Mouse (Mus musculus): ENCODE measurements around the gene Ncf4. TPM values are rescaled to one million over a fixed set of nuclear protein-coding genes. Genes with fewer than 3 reads are reported as not detected.
"Not testable (repeated sequence)": the region's sequence is repeated elsewhere in the genome, so short reads cannot be mapped to it uniquely, and the experiment has no call there.

Ncf4 gene
- polyA plus RNA-seq, 1 experiment: not detected

- TF ChIP-seq POLR2A (IDR thresholded peaks at IDR 0.05; ENCODE audit: insufficient read depth, low read length) (no peak), CTCF (IDR thresholded peaks at IDR 0.05; ENCODE audit: low read depth, low read length) (no peak), EP300 (IDR thresholded peaks at IDR 0.05; ENCODE audit: insufficient read depth, low read depth, low read length) (no peak)
- Histone ChIP-seq H3K4me1 (ENCODE audit: control insufficient read depth, insufficient read depth, low read length) (no peaks in the 10 kb centered on the region), H3K27ac (ENCODE audit: insufficient read depth, low read length) (no peak overlapping the region), H3K27me3 (ENCODE audit: control insufficient read depth, insufficient read depth, low read length, poor library complexity, severe bottlenecking) (no peaks in the 10 kb centered on the region), H3K4me3 (ENCODE audit: low read depth, low read length) (no peak overlapping the region), H3K36me3 (ENCODE audit: control insufficient read depth, insufficient read depth, low read length, poor library complexity, severe bottlenecking) (no peaks in the 10 kb centered on the region), H3K9ac (ENCODE audit: low read depth, poor library complexity, severe bottlenecking) (no peak overlapping the region), H3K9me3 (replicated peaks; ENCODE audit: control insufficient read depth, insufficient read depth, low read length, poor library complexity, severe bottlenecking) (no peaks in the 10 kb centered on the region)
These were observed 1.8 kb downstream of the Ncf4 start for GRCm38 (mm10) chr15:78246143-78247116.

- H3K36me3 ChIP-seq (ENCODE audit: control insufficient read depth, insufficient read depth, low read length, poor library complexity, severe bottlenecking): no peaks in the 10 kb centered on the region
- TF ChIP-seq POLR2A (IDR thresholded peaks at IDR 0.05; ENCODE audit: insufficient read depth, low read length) (no peak), EP300 (IDR thresholded peaks at IDR 0.05; ENCODE audit: insufficient read depth, low read depth, low read length) (no peak), CTCF (IDR thresholded peaks at IDR 0.05; ENCODE audit: low read depth, low read length) (no peak)
- no peak overlapping the region for H3K9ac ChIP-seq (ENCODE audit: low read depth, poor library complexity, severe bottlenecking)
- no peaks in the 10 kb centered on the region for H3K27me3 ChIP-seq (ENCODE audit: control insufficient read depth, insufficient read depth, low read length, poor library complexity, severe bottlenecking)
- no peaks in the 10 kb centered on the region for H3K4me1 ChIP-seq (ENCODE audit: control insufficient read depth, insufficient read depth, low read length)
- no peak overlapping the region for H3K27ac ChIP-seq (ENCODE audit: insufficient read depth, low read length)
- no peak overlapping the region for H3K4me3 ChIP-seq (ENCODE audit: low read depth, low read length)
- no peaks in the 10 kb centered on the region for H3K9me3 ChIP-seq (replicated peaks; ENCODE audit: control insufficient read depth, insufficient read depth, low read length, poor library complexity, severe bottlenecking)
These were observed 3.1 kb downstream of the Ncf4 start for GRCm38 (mm10) chr15:78247659-78248058.

- Histone ChIP-seq H3K9me3 (replicated peaks; ENCODE audit: control insufficient read depth, insufficient read depth, low read length, poor library complexity, severe bottlenecking) (no peaks in the 10 kb centered on the region), H3K27ac (ENCODE audit: insufficient read depth, low read length) (no peak overlapping the region), H3K4me3 (ENCODE audit: low read depth, low read length) (no peak overlapping the region), H3K27me3 (ENCODE audit: control insufficient read depth, insufficient read depth, low read length, poor library complexity, severe bottlenecking) (no peaks in the 10 kb centered on the region), H3K9ac (ENCODE audit: low read depth, poor library complexity, severe bottlenecking) (no peak overlapping the region), H3K4me1 (ENCODE audit: control insufficient read depth, insufficient read depth, low read length) (no peaks in the 10 kb centered on the region), H3K36me3 (ENCODE audit: control insufficient read depth, insufficient read depth, low read length, poor library complexity, severe bottlenecking) (no peaks in the 10 kb centered on the region)
- TF ChIP-seq CTCF (IDR thresholded peaks at IDR 0.05; ENCODE audit: low read depth, low read length): no peak
- TF ChIP-seq EP300 (IDR thresholded peaks at IDR 0.05; ENCODE audit: insufficient read depth, low read depth, low read length): no peak
- no peak for TF ChIP-seq POLR2A (IDR thresholded peaks at IDR 0.05; ENCODE audit: insufficient read depth, low read length)
These were observed 3.8 kb downstream of the Ncf4 start for GRCm38 (mm10) chr15:78248410-78248809.

DNA sequence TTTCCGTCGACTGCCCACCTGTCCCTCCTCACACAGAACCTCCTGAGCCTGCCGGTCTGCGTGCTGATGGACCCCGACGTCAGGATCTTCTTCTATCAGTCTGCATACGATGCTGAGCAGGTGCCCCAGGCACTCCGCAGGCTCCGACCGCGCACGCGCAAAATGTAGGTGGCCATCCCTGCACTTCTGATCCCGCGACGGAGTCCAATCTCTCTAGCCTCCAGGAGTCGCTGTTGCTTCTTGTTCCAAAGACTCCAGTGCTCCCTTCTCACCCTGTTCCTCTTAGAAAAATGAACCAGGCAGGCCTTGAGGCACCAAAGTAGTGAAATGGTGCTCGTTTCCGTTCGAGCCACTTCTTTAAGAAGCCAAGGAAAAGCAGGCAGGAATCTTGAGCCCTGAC, 10.2 kb downstream of the Ncf4 start:
- TF ChIP-seq CTCF (IDR thresholded peaks at IDR 0.05; ENCODE audit: low read depth, low read length) (peak; percentile 57), POLR2A (IDR thresholded peaks at IDR 0.05; ENCODE audit: insufficient read depth, low read length) (no peak)
- no peak overlapping the region for H3K9ac ChIP-seq (ENCODE audit: low read depth, poor library complexity, severe bottlenecking)
- H3K4me3 ChIP-seq (ENCODE audit: low read depth, low read length): no peak overlapping the region
- no peak overlapping the region for H3K27ac ChIP-seq (ENCODE audit: insufficient read depth, low read length)
- no peaks in the 10 kb centered on the region for H3K4me1 ChIP-seq (ENCODE audit: control insufficient read depth, insufficient read depth, low read length)
- no peaks in the 10 kb centered on the region for H3K36me3 ChIP-seq (ENCODE audit: control insufficient read depth, insufficient read depth, low read length, poor library complexity, severe bottlenecking)
- no peaks in the 10 kb centered on the region for H3K9me3 ChIP-seq (replicated peaks; ENCODE audit: control insufficient read depth, insufficient read depth, low read length, poor library complexity, severe bottlenecking)
- no peaks in the 10 kb centered on the region for H3K27me3 ChIP-seq (ENCODE audit: control insufficient read depth, insufficient read depth, low read length, poor library complexity, severe bottlenecking)

GRCm38 (mm10) chr15:78256602-78257259, 12.1 kb downstream of the Ncf4 start:
- H3K4me1 ChIP-seq (ENCODE audit: control insufficient read depth, insufficient read depth, low read length); H3K4me3 ChIP-seq (ENCODE audit: low read depth, low read length); H3K9ac ChIP-seq (ENCODE audit: low read depth, poor library complexity, severe bottlenecking); H3K27ac ChIP-seq (ENCODE audit: insufficient read depth, low read length); H3K36me3 ChIP-seq (ENCODE audit: control insufficient read depth, insufficient read depth, low read length, poor library complexity, severe bottlenecking); H3K9me3 ChIP-seq (replicated peaks; ENCODE audit: control insufficient read depth, insufficient read depth, low read length, poor library complexity, severe bottlenecking); H3K27me3 ChIP-seq (ENCODE audit: control insufficient read depth, insufficient read depth, low read length, poor library complexity, severe bottlenecking): not testable (repeated sequence)
